Mouse (Mus musculus) spleen, postnatal 10 days (tissue): ENCODE measurements around the gene Chrnb1.

Experiments
- DNase-seq, 2 experiments: peaks; one replicate each; pipeline ENCODE4 v3.0.0; 2021 to 2022; ENCODE audit warnings: low spot score in 2 of 2

The Chrnb1 gene

DNA sequence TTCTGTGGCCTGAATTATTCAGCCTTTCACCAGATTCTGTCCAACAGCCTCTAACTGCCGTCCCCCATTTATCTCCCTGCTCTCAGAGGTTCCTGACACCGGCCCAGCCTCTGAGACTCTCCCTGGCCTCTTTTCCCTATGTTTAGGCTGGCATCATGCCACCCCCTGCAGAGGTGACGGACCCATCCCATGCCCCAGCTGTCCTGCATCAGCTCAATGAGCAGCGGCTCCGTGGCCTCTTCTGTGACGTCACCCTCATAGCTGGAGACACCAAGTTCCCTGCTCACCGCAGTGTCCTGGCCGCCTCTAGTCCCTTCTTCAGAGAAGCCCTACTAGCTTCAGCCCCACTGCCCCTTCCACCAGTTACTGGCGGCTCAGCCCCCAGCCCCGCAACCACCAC is 20.0 kb downstream of the Chrnb1 start:
- no peak for DNase-seq

DNA sequence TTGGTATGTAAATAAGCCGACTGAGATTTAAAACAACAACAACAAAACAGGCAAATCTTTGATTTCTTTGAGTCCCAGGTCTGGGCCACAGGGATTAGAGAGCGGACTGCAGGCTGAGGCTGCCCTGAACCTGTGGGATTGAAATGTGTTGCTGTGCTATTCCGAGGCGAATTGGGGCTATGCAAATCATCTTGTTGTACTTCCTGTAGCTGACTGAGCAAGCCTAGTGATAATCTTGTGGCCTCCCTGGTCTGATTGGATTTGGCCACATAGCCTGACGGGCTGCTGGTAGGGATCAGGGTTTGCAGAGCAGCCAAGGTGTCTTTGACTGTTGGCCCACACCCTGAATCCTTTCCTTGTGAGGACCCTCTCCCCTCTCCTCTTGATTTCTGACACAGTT is 20.8 kb downstream of the Chrnb1 start:
- no peak for DNase-seq

DNA sequence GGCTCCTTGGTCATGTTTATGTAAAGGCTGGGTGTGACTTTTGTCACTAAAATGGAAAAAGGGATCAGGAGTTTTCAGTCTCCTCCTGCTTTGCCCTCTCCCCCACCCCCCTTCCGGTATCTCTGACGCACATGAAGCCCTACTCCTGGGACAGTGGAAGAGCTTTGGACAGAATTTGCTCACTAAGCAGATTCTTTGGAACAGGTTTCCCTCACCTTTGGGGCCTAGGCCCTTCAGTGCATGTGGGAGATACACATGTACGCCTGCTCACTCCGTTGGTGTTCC is 28.2 kb downstream of the Chrnb1 start:
- no peak for DNase-seq

DNA sequence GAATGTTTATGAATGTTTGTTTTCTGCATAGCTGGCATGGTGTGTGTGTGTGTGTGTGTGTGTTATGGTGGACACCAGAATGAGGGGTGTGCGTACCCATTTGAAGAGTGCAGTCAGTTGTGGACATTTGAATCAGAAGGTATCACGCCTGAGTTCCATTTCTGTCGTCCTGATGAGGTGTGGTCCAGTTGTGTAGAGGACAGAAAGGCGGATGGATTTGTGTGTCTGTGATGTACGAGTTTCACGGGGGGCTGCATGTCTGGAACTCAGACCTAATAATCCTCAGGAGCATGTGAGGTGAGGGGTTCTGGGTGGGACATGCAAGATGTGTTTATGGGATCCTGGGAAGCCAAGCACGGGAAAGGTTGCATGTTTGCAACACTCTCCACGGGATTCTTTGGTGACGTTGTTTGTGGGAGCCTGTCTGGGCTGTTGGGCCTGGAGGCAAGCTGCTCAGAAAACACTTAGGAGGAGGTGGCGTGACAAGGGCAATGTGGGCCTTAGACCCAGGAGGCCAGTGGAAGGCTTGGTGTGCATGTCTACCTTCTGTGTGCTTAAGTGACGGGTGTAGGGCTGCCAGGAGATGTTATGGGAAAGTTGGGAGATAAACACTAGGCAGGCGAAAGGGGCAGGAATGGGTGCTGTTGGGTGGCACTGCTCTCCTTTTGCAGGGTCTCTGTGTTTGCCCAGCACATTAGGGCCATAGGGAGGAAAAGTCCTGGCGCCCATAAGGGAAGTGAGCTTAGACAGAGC is 28.7 kb downstream of the Chrnb1 start:
- DNase-seq, result no peak

DNA sequence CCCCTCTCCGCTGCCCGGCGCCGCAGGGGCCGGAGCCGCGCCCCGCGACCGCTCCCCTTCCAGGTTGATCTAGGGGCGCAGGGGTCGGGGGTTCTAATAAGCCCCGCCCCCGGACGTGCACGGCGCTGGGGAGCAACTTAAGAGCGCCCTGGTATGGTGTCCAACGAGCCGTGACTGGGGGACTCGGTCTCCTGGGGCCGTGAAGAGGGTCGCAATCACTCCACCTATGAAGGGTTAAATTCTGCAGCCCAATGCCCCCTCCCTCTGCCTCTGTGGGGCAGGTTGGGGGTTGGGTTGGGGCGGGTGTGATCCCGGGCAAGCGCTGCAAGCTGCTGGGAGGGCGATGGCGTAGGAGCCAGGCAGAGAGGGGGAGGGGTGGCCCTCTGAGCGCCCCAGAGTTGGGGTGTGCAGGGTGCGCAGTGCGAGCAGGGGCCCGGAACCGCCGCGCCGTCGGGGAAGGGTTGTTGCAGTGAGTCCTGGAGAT is 29.6 kb downstream of the Chrnb1 start:
- peak; percentile 55 to 80 for DNase-seq

DNA sequence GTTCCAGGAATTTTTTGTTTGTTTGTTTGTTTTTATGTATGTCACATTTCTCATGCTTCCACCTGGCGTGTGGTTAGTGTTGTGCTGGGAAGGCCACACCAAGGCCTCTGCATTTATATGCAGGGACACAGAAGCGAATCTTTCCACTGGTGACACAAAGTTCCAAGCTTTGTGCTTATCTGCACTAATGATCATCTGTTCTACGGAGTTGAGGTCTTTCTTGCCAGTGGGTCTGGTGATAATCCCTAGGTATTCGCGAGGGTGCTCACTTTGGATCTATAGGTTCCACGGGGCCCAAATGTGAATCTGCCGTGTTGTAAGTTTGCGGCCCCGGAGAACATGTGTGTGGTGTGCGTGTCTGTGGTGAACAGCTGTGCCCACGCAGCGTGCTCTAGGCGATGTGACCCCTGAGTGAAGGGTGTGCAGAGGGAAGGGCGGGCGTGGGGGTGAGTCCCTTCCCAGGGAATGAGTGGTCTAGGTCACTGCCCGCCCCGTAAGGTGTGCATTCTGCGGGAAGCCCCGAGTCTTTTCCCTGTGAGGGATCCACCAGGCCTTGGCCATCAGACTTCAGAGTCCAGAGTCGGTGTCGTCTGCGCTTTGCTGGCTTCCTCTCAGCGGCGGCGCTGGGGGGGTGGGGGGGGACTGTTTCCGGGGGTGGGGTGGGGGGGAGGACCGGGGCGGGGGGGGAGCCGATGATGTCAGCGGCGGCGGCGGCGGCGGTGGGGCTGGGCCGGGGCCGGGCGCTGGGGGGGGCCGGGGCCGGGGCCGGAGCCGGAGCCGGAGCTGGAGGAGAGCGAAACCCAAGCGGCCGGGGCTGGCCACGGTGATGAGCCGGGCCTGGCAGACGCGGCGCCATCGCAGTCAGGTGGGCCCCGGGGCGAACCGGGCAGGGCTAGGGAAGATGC is 30.3 kb downstream of the Chrnb1 start, which contains the start of gene Zbtb4:
Gene Zbtb4 (plus strand): TSS at position 692 of the 905 bp plus-strand sequence.
- peak in 1 of 2 experiments; percentile 52 for DNase-seq

DNA sequence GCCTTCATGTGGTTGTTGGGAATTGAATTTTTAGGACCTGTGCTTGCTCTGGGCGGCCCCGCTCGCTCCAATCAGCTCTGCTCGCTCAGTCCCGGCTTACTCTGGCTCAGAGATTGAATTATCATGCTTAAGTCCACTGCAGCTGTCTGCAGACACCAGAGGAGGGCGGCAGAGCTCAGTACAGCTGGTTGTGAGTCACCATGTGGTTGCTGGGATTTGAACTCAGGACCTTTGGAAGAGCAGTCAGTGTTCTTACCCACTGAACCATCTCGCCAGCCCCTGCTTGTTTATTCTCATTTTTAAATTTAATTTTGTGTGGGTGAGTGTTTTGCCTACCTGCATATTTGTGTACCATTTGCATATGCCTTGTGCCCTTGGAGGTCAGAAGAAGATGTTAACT is 32.2 kb downstream of the Chrnb1 start:
- peak in 1 of 2 experiments; percentile 41 for DNase-seq

DNA sequence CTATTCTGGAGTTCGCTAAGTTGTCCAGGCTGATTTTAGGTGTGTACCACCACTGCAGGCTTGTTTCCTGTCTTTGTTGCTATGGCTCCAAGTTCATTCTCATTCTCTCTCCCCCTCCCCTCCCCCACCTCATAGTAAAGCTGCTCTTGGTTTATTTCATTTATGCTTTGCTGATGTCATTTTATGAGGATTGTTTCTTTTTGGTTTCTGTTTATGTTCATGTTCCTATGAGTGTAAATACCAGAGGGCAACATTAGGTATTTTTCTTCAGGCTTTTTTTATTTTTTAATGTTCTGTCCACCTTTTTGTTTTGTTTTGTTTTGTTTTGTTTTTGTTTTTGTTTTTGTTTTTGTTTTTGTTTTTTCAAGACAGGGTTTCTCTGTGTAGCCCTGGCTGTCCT is 33.9 kb downstream of the Chrnb1 start, which contains the start of gene Slc35g3:
Gene Slc35g3 (minus strand): TSS at position 101 of the 400 bp plus-strand sequence.
- no peak for DNase-seq

DNA sequence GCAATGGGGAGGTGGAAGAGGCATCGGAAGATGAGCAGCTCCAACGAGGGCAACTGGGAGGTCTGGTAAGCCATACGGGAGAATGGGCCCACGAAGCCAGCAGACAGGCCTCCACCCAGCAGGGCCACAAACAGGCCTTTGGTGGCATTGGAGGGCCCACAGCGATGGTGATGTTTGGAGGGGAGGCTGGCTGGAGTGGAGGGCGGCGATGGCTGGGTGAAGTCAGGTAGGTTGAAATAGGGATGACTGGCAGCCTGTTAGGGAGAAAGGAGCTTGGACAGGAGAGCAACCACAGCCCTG is 34.9 kb downstream of the Chrnb1 start:
- no peak for DNase-seq

DNA sequence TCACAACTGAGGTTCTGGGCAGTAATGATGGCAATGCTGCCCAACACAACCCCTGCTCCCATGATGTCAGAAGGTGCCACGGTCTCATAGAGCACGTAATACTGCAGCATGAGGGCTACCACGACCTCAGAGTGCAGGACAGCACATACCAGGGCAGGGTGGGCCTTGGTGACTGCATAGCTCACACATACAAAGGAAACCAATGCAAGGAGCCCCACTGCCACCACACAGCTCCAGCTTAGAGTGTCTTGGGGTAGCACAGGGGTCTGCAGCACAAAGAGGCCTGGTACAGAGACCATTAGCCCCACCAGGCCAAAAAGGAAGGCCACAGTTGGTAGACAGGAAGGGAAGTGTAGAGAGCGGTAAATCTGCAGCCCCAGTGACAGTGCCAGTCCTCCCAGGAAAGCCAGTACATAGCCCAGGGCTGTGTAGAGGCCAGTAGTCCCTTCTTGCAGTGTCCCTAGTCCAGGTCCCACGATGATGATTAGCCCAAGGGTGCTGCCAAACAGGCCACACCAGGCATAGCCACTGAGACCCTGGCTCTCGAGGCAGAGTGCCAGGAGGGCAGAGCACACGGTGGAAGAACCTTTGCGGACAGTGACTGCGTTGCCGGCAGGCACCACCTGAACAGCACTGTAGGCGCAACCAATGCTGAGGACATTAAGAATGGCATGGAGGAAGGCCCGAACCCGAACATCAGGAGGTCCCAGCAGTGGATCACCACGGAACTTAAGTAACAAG is 35.4 kb downstream of the Chrnb1 start:
- DNase-seq, result no peak

DNA sequence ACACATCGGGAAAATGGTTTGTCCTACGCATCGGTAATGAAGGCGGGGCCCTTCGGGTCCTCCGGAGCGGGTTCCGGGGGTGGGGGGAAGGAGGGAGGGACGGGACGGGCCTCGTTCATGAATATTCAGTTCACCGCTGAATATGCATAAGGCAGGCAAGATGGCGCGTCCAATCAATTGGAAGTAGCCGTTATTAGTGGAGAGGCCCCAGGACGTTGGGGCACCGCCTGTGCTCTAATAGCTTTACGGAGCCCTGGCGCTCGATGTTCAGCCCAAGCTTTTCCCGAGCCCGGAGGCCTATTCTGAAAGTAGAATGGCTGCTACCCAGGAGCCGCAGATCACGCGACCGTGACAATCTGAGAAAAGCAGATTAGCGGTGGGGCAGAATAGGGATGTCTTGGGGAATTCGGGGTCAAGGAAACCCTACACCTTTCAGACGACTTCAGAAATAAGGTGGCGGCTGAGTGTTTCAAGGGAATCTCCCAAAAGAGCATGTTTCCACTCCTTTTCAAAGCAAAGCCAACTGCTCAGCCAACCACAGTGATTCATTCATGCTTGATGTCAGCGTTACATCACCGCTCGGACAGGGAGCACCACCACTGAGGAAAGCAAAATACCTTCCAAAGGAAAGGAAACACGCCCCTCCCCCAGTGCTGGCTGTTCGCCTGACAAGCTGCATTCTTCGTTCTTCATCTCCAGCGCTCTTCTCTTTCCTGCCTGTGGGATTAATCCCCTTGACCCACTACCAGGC is 36.6 kb downstream of the Chrnb1 start:
- peak; percentile 85 to 87 for DNase-seq

DNA sequence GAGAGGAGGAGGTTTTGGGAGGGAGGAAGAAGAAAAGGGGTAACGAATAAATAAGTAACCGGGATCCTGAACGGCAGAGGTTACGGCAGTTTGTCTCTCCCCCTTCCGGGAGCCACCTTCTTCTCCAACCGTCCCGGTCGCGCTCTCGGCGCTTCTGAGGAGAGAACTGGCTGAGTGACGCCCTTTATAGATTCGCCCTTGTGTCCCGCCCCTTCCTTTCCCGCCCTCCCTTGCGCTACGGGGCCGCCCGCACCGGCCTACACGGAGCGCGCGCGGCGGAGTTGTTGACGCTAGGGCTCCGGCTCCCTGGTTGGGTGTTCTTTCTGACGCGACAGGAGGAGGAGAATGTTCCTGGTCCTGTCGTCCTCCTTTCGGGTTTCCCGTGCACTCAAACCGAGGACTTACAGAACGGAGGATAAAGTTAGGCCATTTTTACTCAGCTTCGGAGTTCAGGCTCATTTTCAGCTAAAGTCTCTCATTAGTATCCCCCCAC is 37.2 kb downstream of the Chrnb1 start, which contains the start of gene Polr2a:
Gene Polr2a (minus strand): TSS at position 160 of the 493 bp plus-strand sequence.
- DNase-seq, result peak; percentile 97 to 98

DNA sequence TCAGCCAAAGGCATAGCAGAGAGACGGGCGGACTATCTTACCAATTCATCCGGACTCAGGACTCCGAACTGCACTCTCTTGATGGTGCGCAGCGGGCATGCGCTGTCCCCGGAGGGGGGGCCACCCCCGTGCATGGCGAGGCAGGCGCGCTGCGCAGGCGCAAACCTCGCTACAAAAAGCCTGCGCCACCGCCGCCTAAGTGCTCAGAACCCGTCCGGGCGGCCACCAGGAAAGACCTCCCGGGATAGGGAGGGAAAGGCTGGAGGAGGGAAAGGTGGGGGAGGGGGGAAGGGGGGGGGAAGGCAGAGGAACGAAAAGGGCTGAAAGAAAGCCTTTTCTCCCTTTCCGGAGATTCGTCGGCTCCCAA is 37.7 kb downstream of the Chrnb1 start:
- DNase-seq, result peak; percentile 95 to 97

DNA sequence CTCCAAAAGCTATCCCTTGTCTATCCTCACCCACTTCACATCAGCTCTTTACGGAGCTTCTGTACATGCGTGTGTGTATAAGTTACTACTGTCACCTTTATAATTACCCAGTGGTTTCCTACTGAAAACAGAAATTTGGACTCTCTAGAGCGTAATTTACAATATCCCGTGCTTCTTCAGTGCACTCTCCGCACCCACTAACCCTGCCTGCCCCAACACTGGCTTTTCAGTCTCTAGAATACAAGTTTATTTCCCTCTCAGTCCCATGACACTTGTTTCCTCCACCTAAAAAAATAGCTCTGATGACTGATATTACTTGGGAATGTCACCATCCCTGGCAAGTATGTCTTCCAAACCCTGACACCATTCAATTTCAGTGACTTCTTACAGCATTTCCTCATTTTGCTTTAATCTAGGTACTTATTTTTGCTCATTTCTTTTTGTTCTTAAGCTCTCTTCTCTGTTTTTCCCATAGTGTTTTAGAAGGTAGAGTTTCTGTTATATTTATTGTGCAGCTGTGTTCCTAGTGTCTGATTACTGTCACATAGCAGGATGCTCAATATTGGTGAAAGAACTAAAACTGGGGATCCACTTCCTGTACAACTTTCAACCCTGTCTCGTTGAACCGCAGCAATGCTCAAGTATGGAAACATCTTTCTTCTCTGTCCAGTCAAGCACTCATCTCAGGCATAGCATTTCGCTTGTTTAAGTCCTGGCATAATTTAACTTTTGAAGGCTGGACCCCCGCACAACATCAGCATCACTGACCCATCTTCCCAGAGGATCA is 38.2 kb downstream of the Chrnb1 start:
- DNase-seq, result no peak

DNA sequence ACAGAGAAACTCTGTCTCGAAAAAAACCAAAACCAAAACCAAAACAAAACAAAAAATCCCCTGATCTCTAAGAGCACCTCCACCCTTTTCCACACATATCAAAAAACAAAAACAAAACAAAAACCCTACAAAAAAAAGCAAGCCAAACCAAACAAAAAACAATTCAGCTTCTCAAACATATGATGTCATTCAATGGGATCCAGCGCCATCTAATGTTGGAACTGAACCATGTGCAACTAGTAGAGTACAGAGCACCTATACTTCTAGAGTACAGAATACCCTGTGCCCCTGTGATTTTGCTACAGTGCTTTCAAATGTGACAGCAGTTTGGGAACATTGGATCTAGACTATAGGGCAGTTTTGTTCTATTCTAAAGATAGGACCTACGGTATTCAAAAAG is 41.0 kb downstream of the Chrnb1 start:
- peak in 1 of 2 experiments; percentile 56 for DNase-seq

DNA sequence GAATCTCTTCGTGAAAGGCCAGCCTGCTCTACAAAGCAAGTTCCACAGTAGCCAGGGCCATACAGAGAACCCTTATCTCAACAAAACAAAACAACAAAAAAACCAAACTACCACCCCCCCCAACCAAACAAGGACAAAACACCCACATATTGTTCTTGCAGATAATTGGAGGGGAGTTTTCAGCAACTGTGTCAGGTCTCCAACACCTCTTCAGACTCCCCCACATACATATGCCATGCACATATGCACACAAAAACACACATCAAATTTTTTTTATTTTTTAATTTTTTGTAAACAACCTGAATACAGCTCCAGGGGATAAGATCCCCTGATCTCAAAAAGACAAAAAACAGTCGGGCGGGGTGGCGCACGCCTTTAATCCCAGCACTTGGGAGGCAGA is 41.5 kb downstream of the Chrnb1 start:
- no peak for DNase-seq

DNA sequence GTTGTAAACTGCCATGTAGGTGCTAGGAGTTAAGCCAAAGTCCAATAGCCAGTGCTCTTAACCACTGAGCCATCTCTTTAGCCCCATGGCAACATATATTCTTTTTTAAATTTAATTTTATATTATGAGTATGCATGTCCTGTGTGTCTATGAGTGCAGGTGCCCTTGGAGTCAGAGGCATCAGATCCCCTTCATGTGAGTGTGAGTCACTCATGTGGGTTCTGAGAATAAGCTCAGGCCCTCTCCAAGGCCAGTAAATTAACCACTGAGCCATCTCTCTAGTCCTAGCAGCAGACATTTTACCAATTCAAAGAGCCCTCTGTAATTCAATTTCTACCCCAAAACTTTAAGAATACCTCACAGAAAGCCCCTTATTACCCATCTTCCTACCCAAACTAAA is 43.1 kb downstream of the Chrnb1 start:
- DNase-seq, result no peak

DNA sequence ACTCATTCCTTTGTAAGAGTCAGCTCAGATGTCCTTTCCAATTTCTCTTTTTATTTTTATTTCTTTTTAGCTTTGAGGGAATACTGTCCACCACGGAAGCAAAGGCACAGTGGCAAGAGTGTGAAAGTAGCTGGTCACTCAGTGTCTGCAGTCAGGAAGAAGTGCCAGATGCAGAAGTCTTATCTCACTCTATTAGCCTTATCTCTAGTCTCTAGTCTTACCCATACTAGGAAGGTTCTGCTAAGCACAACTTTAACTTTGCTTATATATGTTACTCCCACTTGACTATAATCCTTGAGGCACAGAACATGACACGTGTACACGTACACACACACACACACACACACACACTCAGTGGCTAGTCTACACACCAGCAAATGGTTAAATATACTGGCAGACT is 44.1 kb downstream of the Chrnb1 start:
- DNase-seq, result no peak
